Comparison of ENCODE assay signal across 13 mouse cellular contexts in genomic region chr6:144477287-144478064, GRCm38 (mm10).
A peak's percentile ranks its signal among the peaks of the same experiment; 100 is the strongest.
DNase-seq lines count a peak whose midpoint lies in the region; ATAC-seq and TF ChIP-seq lines count a peak whose summit lies in the region.
"Had no signal": no experiment of that assay in that cellular context is flagged by ENCODE, and none has a peak within 500 bp of the region (broad histone marks: within the 10 kb centered on the region; RNA-seq: fewer than 3 reads in every experiment).

No protein-coding gene starts in this region.

- no peaks in the 10 kb centered on the region for H3K9me3 ChIP-seq in ES-Bruce4 (replicated peaks; ENCODE audit: control insufficient read depth, insufficient read depth, low read length, poor library complexity, severe bottlenecking)
- no peaks in the 10 kb centered on the region for H3K9me3 ChIP-seq in hindbrain, embryonic 14.5 days (ENCODE audit: control insufficient read depth, low read length)
- no peaks in the 10 kb centered on the region for H3K9me3 ChIP-seq in lung, postnatal 0 days (ENCODE audit: low read length)

- DNase-seq in cerebellum, postnatal 14 days = peak; percentile 39 to 61
- no peak for DNase-seq in cerebellum, adult 9-11 months
- peak; percentile 4 to 7 for DNase-seq in layer of hippocampus, postnatal 14 days (ENCODE audit: low spot score in 2 of 2)
- no peak for DNase-seq in layer of hippocampus, adult 8-10 months (ENCODE audit: low spot score in 2 of 2)
- no peak for DNase-seq in hindbrain, embryonic 14.5 days (ENCODE audit: low spot score)
- DNase-seq in lung, postnatal 0 days (ENCODE audit: low spot score) = no peak
- DNase-seq in gastrocnemius, postnatal 25 days = no peak
- DNase-seq: heart, adult 18-20 months; kidney, postnatal 10 days; liver; lung, postnatal 10 days had no signal

- no peaks in the 10 kb centered on the region for H3K36me3 ChIP-seq in ES-Bruce4 (ENCODE audit: control insufficient read depth, insufficient read depth, low read length, poor library complexity, severe bottlenecking)
- H3K36me3 ChIP-seq in hindbrain, embryonic 14.5 days (replicated peaks; ENCODE audit: control insufficient read depth, insufficient read depth) = no peaks in the 10 kb centered on the region
- H3K36me3 ChIP-seq in lung, postnatal 0 days (ENCODE audit: insufficient read depth, low read length) = no peaks in the 10 kb centered on the region
- H3K36me3 ChIP-seq: midbrain, embryonic 12.5 days had no signal

- H3K4me3 ChIP-seq in ES-Bruce4 (ENCODE audit: low read depth, low read length) = no peak overlapping the region
- no peak overlapping the region for H3K4me3 ChIP-seq in hindbrain, embryonic 14.5 days (replicated peaks; ENCODE audit: low read length)
- no peak overlapping the region for H3K4me3 ChIP-seq in lung, postnatal 0 days (ENCODE audit: low read depth, low read length)
- H3K4me3 ChIP-seq: midbrain, embryonic 12.5 days had no signal

- peak; percentile 18 for TF ChIP-seq CTCF in ES-Bruce4 (IDR thresholded peaks at IDR 0.05; ENCODE audit: low read depth, low read length)
- no peak for TF ChIP-seq CTCF in lung, postnatal 0 days (IDR thresholded peaks at IDR 0.05)

- no peak for TF ChIP-seq POLR2A in ES-Bruce4 (IDR thresholded peaks at IDR 0.05; ENCODE audit: insufficient read depth, low read length)

- no peak for ATAC-seq in hindbrain, embryonic 14.5 days (ENCODE audit: low FRiP score)
- ATAC-seq in lung, postnatal 0 days = no peak

- no peak overlapping the region for H3K4me2 ChIP-seq in hindbrain, embryonic 14.5 days (replicated peaks)
- H3K4me2 ChIP-seq in lung, postnatal 0 days (replicated peaks; ENCODE audit: low read depth, low read length) = no peak overlapping the region
- H3K4me2 ChIP-seq: midbrain, embryonic 12.5 days had no signal

- no peaks in the 10 kb centered on the region for H3K27me3 ChIP-seq in ES-Bruce4 (ENCODE audit: control insufficient read depth, insufficient read depth, low read length, poor library complexity, severe bottlenecking)
- H3K27me3 ChIP-seq in hindbrain, embryonic 14.5 days (ENCODE audit: control insufficient read depth, insufficient read depth, low read length) = no peaks in the 10 kb centered on the region
- no peaks in the 10 kb centered on the region for H3K27me3 ChIP-seq in lung, postnatal 0 days (replicated peaks; ENCODE audit: insufficient read depth, low read length)
- H3K27me3 ChIP-seq: midbrain, embryonic 12.5 days had no signal

- H3K27ac ChIP-seq in ES-Bruce4 (ENCODE audit: insufficient read depth, low read length) = no peak overlapping the region
- peak overlapping the region; percentile 18; the same call in 1 of the 2 replicates for H3K27ac ChIP-seq in hindbrain, embryonic 14.5 days
- no peak overlapping the region for H3K27ac ChIP-seq in lung, postnatal 0 days (ENCODE audit: low read length)
- H3K27ac ChIP-seq: midbrain, embryonic 12.5 days had no signal

- no peak for TF ChIP-seq EP300 in ES-Bruce4 (IDR thresholded peaks at IDR 0.05; ENCODE audit: insufficient read depth, low read depth, low read length)
- no peak for TF ChIP-seq EP300 in lung, postnatal 0 days (IDR thresholded peaks at IDR 0.05)

- 52% methylated on average over 16 of the region's 16 CpGs for WGBS in hindbrain, embryonic 14.5 days
- WGBS in lung, postnatal 0 days = 70% methylated on average over 16 of the region's 16 CpGs

- no peak overlapping the region for H3K9ac ChIP-seq in ES-Bruce4 (ENCODE audit: low read depth, poor library complexity, severe bottlenecking)
- no peak overlapping the region for H3K9ac ChIP-seq in hindbrain, embryonic 14.5 days
- H3K9ac ChIP-seq in lung, postnatal 0 days (replicated peaks; ENCODE audit: low read depth) = no peak overlapping the region
- H3K9ac ChIP-seq: midbrain, embryonic 12.5 days had no signal

- no peaks in the 10 kb centered on the region for H3K4me1 ChIP-seq in ES-Bruce4 (ENCODE audit: control insufficient read depth, insufficient read depth, low read length)
- peaks cover 16% of the 10 kb centered on the region; the same call in 1 of the 2 replicates for H3K4me1 ChIP-seq in hindbrain, embryonic 14.5 days (replicated peaks; ENCODE audit: control insufficient read depth, insufficient read depth, low read length)
- no peaks in the 10 kb centered on the region for H3K4me1 ChIP-seq in lung, postnatal 0 days (ENCODE audit: insufficient read depth, low read depth, low read length)

Comparison
In these comparisons a context has a peak if more than half of its experiments do, and no peak if none do; other contexts are left out.
1. DNase-seq: peak in cerebellum, postnatal 14 days (2 of 2) and layer of hippocampus, postnatal 14 days (2 of 2); none in cerebellum, adult 9-11 months (single experiment), layer of hippocampus, adult 8-10 months (0 of 2), hindbrain, embryonic 14.5 days (single experiment), lung, postnatal 0 days (single experiment) and gastrocnemius, postnatal 25 days (single experiment).